Mouse (Mus musculus): Measurements from ENCODE around the gene Tsc22d2.

DNA sequence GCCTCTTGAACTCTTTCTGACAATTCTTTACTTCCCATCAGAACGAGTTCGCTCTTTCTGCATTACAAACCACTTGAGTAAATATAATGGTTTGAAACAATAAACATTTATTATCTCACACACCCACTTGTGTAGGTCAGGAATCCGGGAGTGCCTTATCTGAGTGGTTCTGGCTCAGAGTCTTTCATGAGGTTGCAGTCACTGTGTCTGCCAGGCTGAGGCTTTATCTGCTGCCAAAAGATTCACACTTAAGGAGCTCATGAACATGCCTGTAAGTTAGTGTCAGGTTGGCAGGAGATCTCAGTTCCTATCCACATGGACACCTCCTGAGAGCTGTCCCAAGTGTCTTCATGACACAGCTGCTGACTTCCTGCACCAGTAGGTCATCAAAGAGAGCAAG lies 47.8 kb upstream of the Tsc22d2 start:
- TF ChIP-seq POLR2A (IDR thresholded peaks at IDR 0.05; ENCODE audit: extremely low read depth, insufficient read depth, low read length) (no peak), CTCF (IDR thresholded peaks at IDR 0.05; ENCODE audit: low read depth, low read length) (no peak)

Measured in liver, adult 2 months (tissue).